Mouse (Mus musculus): ENCODE measurements around the gene Jup.
A peak's percentile ranks its signal among the peaks of the same experiment; 100 is the strongest.

Gene Jup

GRCm38 (mm10) chr11:100397600-100398389 is at the start of gene Jup:
Gene Jup (minus strand): TSS chr11:100397763.
- DNase-seq (ENCODE audit: low read depth, low spot score): peak; percentile 100

DNA sequence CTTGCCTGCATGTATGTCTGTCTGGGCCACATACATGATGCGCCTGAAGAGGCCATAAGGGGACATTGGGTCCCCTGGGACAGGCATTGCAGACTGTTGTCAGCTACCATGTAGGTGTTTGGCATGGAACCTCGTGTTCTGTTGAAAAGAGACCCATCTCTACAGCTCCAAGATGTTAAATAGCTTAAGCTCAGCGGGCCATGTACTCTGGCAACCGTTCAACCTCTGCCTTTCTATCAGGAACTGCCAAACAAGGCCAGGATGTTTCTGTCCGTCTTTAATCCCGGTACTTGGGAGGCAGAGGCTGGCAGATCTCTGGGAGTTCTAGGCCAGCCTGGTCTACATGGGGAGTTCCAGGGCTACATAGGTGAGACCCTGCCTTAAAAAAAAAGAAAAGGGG is 45.1 kb upstream of the Jup start:
- DNase-seq (ENCODE audit: low read depth, low spot score): no peak

DNA sequence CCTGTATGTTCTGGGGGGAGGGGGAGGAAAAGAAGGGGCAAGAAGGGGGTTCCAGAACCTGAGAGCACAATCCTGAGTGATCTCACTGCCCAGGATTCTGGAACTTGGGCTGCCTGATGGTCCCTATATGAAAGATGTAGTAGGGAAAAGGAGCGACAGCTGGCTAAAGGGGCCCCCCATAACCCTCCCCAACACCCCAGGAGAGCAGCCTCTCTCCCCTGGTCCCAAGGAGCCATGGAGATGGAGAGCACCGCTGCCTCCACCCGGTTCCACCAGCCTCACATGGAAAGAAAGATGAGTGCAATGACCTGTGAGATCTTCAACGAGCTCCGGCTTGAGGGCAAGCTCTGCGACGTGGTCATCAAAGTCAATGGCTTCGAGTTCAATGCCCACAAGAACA is 44.2 kb upstream of the Jup start, which contains the start of the genes Nt5c3b and Klhl10:
Gene Nt5c3b (minus strand): TSS at position 12 of the 400 bp plus-strand sequence.
Gene Klhl10 (plus strand): TSS at position 121 of the 400 bp plus-strand sequence.
- DNase-seq (ENCODE audit: low read depth, low spot score): no peak

GRCm38 (mm10) chr11:100440691-100441522 is 43.3 kb upstream of the Jup start:
- peak; percentile 49 for DNase-seq (ENCODE audit: low read depth, low spot score)

DNA sequence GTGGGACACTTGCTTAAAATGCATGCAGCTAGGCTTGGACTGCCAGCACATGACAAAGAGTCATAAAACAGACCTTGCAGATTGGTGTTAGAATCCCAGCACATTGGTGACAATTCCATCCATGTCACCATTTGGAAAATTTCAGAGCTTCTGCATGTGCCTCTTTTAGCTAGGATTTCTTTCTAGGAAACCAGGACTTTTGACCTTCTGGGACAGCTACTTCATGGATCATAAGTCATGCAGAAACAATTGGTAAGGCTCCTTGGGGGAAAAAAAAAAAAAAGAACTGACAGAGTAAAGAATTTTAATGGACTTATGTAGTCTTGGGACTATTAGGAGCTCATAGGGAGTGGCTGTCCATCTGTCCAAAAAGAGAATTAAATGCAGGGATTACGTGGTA is 40.3 kb upstream of the Jup start:
- no peak for DNase-seq (ENCODE audit: low read depth, low spot score)

GRCm38 (mm10) chr11:100435678-100436246 is 38.2 kb upstream of the Jup start:
- no peak for DNase-seq (ENCODE audit: low read depth, low spot score)

DNA sequence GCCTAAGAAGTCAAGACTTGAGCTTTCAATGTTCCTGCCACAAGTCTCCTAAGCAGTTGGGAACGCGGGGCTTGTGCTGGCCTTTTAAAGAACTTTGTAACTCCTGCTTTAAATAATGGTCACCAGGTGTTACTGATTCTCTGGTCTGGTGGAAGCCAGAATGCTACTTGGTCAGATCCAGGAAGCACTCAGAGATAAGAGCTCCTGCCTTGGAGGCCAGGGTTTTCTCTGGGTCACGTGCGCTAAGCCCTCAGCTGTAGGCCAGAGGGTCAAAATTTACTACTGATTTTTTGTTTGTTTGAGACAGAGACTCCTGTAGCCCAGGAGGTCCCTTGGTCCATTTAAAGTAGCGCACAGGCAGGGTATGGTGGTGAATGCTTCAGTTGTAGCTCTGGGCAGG is 34.4 kb upstream of the Jup start:
- DNase-seq (ENCODE audit: low read depth, low spot score): no peak

DNA sequence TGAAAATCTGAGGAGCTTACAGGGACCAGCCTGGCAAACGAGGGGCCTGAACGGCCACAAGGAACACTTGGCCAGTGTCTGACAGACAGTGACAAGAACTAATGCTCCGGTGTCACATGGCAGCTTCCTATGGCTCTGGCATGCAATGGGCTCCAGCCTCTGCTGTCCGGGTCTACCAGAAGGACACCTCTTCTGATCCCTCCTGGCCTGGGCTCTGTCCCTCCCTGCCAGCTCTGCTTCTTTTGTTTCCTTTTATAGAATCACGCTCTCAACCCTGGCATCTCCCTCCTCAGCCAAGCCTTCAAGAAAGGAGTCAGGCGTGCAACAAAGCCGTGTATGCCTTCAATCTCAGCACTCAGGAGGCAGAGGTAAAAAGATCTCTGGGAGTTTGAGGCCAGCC is 32.5 kb upstream of the Jup start:
- no peak for DNase-seq (ENCODE audit: low read depth, low spot score)

GRCm38 (mm10) chr11:100428612-100429199 is 31.1 kb upstream of the Jup start:
- DNase-seq (ENCODE audit: low read depth, low spot score): no peak

- no peak for DNase-seq (ENCODE audit: low read depth, low spot score)
Measured at GRCm38 (mm10) chr11:100426820-100427219, 29.3 kb upstream of the Jup start.

DNA sequence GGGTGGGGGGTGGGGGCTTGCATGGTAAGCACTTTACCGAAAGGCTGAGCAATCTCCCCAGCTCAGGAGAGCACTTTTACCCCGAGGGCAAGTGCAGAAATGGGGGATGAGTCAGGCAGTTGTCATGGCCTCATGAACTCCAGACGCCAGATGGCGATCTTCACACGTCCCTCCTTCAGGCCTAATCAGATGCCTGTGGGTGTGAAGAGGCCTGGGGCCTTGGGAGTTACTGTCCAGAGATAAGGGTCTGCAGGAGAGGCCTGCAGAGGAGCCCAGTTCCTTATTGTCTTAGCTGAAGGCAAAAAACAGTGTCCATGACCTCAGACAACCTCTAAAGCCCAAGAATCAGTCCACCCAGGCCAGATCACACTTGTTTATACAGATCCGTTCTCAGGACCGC is 28.3 kb upstream of the Jup start:
- peak; percentile 80 for DNase-seq (ENCODE audit: low read depth, low spot score)

- no peak for DNase-seq (ENCODE audit: low read depth, low spot score)
Measured at GRCm38 (mm10) chr11:100423836-100424235, 26.3 kb upstream of the Jup start.

GRCm38 (mm10) chr11:100421537-100421936 is 24.0 kb upstream of the Jup start:
- DNase-seq (ENCODE audit: low read depth, low spot score): no peak

GRCm38 (mm10) chr11:100414914-100415822 is 17.6 kb upstream of the Jup start, which contains the start of gene Fkbp10:
Gene Fkbp10 (plus strand): TSS chr11:100415697.
- no peak for DNase-seq (ENCODE audit: low read depth, low spot score)

GRCm38 (mm10) chr11:100414021-100414913 is 16.7 kb upstream of the Jup start, which contains the start of gene P3h4:
Gene P3h4 (minus strand): TSS chr11:100414836.
- DNase-seq (ENCODE audit: low read depth, low spot score): no peak

- no peak for DNase-seq (ENCODE audit: low read depth, low spot score)
Measured at GRCm38 (mm10) chr11:100413541-100413940, 16.0 kb upstream of the Jup start.

DNA sequence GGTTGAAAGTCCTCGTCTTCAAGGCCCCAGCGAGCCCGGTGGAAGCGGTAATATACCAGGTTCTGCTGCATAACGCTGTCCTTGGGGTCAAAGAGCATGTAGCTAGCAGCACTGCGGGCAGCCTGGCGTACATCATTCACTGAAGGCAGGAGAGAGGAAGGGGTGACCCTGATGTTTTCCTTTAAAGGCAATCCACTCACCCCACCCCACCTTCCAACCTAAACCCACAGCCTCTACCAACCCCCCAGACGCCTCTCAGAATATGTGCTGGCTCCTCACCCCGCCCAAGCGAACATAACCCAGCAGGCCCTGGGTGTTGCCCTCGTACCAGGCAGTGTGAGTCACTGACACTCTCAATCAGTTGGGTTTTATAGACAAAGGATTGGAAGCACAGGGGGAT is 14.2 kb upstream of the Jup start:
- no peak for DNase-seq (ENCODE audit: low read depth, low spot score)

GRCm38 (mm10) chr11:100409686-100410085 is 12.1 kb upstream of the Jup start:
- no peak for DNase-seq (ENCODE audit: low read depth, low spot score)

GRCm38 (mm10) chr11:100408835-100409462 is 11.4 kb upstream of the Jup start:
- DNase-seq (ENCODE audit: low read depth, low spot score): no peak

Data from WW6 (cell line).